Mouse (Mus musculus) lung, postnatal 25 days (tissue): Measurements from ENCODE around the gene Mylk.

Experiments
- DNase-seq: peaks from one replicate; pipeline ENCODE4 v3.0.0; 2022; ENCODE audit warnings: low spot score

Mylk gene

GRCm38 (mm10) chr16:34847638-34848037 is 102.6 kb downstream of the Mylk start:
- DNase-seq = peak; percentile 18

DNA sequence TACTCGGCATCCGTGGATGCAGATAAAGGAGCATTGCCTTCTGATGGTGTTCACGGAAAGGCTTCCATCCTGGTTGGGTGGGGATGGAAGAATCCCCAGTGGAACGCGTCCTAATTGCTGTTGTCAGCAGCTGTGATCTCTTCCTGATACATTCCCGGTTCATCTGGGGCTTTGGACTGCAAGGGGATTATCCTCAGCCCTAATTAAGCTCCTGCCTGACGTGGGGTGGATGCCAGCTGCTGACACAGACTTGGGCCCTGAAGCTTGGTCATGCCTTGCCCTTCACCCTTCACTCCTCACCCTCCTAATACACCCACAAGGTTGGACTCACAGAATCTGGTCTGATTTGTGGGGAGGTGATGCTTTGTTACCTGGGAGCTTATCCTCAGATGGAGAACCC is 109.1 kb downstream of the Mylk start:
- no peak for DNase-seq

- peak; percentile 16 for DNase-seq
Observed at GRCm38 (mm10) chr16:34855136-34855535, 110.1 kb downstream of the Mylk start.

DNA sequence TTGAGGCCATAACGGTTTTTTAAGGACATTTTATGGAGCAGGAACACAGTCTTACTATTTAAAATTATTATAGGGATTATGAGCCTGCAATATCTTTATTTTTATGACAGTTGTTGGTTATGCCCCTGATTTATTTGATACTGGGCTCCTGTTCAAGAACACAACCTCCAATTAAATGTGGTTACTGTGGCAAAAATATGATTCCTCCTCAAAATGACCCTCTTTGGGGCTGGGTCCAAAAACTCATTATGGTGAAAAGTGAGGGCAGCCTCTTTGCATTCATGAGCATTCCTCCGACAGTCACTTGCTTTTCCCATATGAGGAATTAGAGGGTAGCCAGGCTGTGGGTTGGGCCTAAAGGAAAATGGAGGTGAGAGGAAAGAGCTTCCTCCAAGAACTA is 110.7 kb downstream of the Mylk start:
- DNase-seq = no peak

- DNase-seq = no peak
Observed at GRCm38 (mm10) chr16:34857631-34858030, 112.6 kb downstream of the Mylk start.

- no peak for DNase-seq
Observed at GRCm38 (mm10) chr16:34860761-34861160, 115.8 kb downstream of the Mylk start.

GRCm38 (mm10) chr16:34861744-34862365 is 116.8 kb downstream of the Mylk start:
- DNase-seq = peak; percentile 31

GRCm38 (mm10) chr16:34865373-34865772 is 120.4 kb downstream of the Mylk start:
- DNase-seq = peak; percentile 11

- DNase-seq = no peak
Observed at GRCm38 (mm10) chr16:34867217-34867616, 122.2 kb downstream of the Mylk start.

- no peak for DNase-seq
Observed at GRCm38 (mm10) chr16:34880031-34880778, 135.2 kb downstream of the Mylk start.

DNA sequence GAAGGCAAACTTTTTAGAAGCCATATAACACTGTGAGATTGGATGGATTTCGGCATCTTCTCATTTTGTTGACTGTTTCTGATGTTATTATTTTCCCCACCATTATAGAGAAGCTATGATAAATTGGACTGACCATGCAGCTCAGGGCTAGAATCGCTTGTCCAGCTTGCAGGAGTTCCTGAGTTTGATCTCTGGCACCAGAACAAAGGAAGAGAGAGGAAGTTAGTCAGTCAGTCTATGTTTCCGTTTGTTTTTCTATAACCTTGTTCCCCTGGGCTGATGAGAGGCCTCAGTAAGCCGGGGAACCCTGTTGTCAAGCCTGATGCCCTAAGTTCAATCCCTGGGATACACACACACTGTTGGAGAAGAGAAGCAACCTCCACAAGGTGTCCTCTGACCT is 135.8 kb downstream of the Mylk start:
- DNase-seq = no peak

DNA sequence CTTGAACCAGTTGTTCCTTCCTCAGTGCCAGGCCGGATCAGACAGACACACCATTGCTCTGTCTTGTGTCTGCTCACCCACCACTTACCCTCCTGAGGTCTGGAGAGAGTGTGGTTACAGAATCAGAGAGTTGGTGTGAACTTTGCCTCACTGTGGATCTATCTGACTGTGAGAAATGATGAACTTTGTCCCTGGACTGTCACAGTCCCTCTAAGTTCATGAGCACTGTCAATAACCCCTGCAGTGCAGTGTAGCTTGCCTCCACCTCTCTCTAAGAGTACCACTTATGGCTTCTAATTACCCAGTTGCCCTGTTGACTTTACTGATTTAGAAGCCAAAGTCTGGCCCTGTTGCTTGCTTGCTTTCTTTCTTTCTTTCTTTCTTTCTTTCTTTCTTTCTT is 142.0 kb downstream of the Mylk start:
- DNase-seq = no peak

GRCm38 (mm10) chr16:34894016-34894415 is 149.0 kb downstream of the Mylk start:
- no peak for DNase-seq

- no peak for DNase-seq
Observed at GRCm38 (mm10) chr16:34895916-34896315, 150.9 kb downstream of the Mylk start.

DNA sequence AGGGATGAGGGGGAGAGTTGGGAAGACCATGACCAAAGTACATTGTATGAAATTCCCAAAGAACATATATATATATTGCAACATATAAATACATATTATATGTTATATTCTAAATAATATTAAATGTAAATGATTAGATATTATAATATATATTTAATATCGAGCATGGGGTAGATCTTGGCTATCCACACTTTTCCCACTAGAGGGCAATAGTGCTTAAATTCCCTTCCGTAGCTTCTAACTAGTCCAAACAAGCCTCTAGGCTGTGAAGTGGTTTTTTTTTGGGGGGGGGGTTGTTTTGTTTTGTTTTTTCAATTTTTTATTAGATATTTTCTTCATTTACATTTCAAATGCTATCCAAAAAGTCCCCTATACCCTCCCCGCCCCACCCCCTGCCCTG is 152.0 kb downstream of the Mylk start:
- DNase-seq = no peak

DNA sequence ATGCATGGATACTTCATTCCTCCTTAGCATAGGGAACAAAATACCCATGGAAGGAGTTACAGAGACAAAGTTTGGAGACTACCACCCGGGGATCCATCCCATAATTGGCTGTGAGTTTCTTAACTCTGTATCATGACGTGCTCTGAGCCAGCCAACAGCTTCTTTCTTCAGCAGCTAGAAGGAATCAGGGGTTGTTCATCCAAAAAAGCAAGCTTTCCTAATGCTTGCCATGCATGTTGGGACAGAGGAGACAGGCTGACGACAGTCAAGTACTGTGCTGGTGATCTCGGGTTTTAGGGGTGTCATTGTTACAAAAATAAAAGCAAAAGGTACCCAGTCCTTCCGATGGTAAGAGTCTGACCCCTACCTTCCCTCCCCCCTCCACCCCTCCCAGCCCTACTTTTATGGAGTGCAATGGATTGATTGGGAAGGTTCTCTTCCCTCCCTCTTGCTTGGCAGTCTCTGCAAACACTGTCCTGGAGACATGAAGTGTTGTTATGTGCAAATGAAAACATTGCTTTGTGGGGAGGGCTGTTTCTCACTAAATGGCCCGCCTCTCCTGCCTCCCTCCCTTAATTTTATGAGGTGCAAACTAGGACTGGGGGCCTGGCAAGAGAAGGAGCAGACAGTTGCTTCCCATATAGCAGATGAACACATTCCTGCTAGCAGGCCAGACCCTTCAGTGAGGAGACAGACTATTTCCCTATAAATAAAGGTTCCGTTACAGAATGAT is 153.2 kb downstream of the Mylk start:
- no peak for DNase-seq

DNA sequence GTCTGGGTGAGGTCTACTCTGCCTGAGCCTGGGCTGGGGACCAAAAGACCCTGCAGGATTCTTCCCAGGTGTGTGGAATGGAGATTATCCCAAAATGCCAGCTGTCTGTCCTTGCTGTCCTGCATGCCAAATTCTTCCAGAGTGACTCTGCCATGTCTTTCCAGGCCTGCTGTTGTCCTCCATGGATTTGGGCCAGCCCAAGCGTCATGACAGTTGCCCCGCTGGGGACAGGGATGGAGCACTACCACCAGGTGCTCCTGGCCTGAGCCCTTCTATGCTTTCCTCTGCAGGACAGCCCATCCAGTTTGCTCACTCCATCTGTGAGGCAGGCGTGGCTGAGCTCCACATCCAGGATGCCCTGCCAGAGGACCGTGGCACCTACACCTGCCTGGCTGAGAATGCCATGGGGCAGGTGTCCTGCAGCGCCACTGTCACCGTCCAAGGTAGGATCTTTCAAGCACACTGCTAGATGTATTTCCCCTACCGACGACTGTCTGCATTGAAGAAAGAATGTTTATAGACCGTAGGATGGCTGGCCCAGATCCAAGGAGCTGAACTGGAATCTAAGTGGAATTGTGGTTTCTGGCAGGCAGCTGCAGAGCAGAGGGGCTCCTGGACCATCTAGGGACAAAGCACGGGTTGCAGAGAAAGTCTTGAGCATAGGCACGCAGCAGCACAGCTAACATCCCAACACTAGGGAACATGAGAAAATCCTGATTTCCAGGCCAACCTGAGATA is 154.2 kb downstream of the Mylk start:
- DNase-seq = no peak

DNA sequence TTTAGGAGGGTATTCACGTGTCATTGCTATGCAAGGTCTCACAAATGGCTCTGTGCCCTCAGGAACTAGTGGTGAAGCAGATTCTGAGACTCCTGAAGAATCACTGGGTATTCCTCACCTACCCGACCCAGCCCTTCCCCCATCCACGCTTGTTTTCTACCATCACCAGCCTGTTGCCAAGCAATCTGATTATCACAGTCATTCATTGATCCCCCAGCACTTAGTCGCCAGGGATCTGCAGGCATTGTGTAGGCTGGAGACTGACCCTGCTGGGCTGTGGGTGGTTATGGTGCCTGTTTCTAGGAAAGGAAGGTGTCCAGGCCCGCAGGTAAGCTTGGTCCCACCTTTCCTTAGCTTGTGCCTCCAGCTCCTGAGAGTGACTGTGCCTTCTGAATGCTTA is 155.0 kb downstream of the Mylk start:
- no peak for DNase-seq

GRCm38 (mm10) chr16:34900471-34900870 is 155.5 kb downstream of the Mylk start:
- no peak for DNase-seq

GRCm38 (mm10) chr16:34901031-34901430 is 156.0 kb downstream of the Mylk start:
- DNase-seq = no peak

DNA sequence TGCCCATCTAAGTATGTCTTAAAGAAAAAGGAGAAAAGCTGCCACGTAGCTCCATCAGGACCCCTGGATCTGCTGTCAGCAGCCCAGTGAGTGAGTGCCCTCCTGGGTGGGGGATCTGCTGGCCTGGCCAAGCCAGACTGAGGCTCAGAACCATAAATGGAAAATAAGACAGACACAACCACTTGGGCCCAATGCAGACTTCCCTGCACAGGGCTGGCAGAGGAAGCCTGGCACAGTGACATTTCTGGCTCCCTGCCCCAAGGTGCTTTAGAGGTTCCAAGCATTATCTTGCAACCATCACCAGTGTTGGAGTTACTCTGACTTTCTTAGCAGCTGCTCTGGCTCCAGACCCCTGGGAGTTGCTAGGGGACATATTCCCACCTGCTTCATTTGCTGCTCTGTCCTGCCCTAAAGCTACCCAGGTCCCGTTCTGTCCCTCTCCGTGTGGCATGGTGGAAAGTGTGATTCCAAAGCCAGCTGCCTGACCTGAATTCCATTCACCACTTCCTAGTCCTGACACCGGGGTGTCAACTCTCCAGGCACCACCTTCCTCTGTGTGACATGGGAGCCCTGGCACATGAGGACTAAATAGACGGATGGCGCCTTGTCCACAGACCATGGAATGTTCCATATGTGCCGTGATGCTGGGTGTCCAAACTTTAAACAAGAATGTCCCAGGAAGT is 156.7 kb downstream of the Mylk start:
- DNase-seq = no peak

DNA sequence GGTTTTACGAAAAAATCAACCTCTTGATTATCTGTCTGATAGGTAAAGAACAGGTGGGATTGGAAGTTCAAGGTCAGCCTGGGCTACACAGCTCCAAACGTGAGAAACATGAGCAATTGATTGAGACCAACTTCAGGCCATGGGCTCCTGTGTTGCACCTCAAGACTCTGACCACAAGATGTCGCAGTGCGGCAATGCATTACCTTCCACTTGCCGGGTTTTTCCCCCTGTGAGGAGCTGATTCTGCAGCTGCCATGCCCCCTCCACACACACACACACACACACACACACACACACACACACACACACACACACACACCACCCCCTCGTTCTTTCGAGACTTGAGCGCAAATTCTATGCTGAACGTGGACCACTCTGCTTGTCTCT is 157.3 kb downstream of the Mylk start:
- DNase-seq = peak; percentile 68
